Mouse (Mus musculus) bone marrow macrophage, adult 2 months (primary cell): ENCODE results near the gene Slc30a1.

Experiments used
- CTCF ChIP-seq: IDR thresholded peaks from 2 replicates; pipeline ENCODE4 v1.5.1; 2012; ENCODE audit warnings: low read depth, mild to moderate bottlenecking, low read length, moderate library complexity
- POLR2A ChIP-seq: IDR thresholded peaks from 2 replicates; pipeline ENCODE4 v1.6.1; 2012; ENCODE audit warnings: mild to moderate bottlenecking, low read depth, low read length, borderline replicate concordance

GRCm38 (mm10) chr1:191932986-191933632 is 26.5 kb downstream of the Slc30a1 start:
- TF ChIP-seq CTCF (no peak), POLR2A (no peak)
